ENCODE assay signal across 8 mouse cellular contexts in the genomic region with DNA sequence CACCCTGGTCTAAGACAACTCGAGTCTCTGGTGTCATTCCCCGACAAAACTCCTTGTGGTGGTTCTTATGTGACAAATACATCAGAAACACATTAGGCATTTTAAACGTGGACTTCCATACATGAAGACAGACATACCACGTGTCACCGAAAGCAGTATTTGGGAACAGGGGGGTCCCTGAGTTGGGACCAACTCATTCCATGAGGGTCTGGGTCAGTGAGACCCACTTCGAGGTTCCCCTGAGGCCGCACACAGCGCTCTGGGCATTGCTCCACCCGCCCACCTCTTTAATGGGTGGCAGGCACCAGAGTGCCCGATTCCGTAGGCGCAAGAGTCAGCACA. TPM values are rescaled to one million over a fixed set of nuclear protein-coding genes. Genes with fewer than 3 reads are reported as not detected.
DNase-seq lines count a peak whose midpoint lies in the region; ATAC-seq and TF ChIP-seq lines count a peak whose summit lies in the region.

No protein-coding gene starts in this region.

- H3K36me3 ChIP-seq in embryonic facial prominence, embryonic 11.5 days (replicated peaks; ENCODE audit: control insufficient read depth, insufficient read depth, low read depth, low read length), result no peaks in the 10 kb centered on the region
- H3K36me3 ChIP-seq in hindbrain, embryonic 16.5 days (ENCODE audit: control insufficient read depth, insufficient read depth, low read length), result no peaks in the 10 kb centered on the region
- no peaks in the 10 kb centered on the region for H3K36me3 ChIP-seq in midbrain, postnatal 0 days (ENCODE audit: insufficient read depth, low read length)

- WGBS in embryonic facial prominence, embryonic 11.5 days, result 1% methylated on average over 12 of the region's 12 CpGs
- WGBS in hindbrain, embryonic 16.5 days, result under 1% methylated on average over 12 of the region's 12 CpGs
- WGBS in midbrain, postnatal 0 days, result under 1% methylated on average over 12 of the region's 12 CpGs

- peak overlapping the region; percentile 86 for H3K4me3 ChIP-seq in layer of hippocampus, adult 2 months
- H3K4me3 ChIP-seq in embryonic facial prominence, embryonic 11.5 days (ENCODE audit: low read depth, low read length), result peak overlapping the region; percentile 72
- peak overlapping the region; percentile 73 for H3K4me3 ChIP-seq in hindbrain, embryonic 16.5 days (ENCODE audit: low read length)
- H3K4me3 ChIP-seq in midbrain, postnatal 0 days (ENCODE audit: low read depth, low read length), result peak overlapping the region; percentile 88

- intact Hi-C loops in left cerebral cortex, postnatal 4 days (cut with DNase I), result no loop called here

- no peak for DNase-seq in layer of hippocampus, adult 2 months (ENCODE audit: low spot score in 2 of 2)
- DNase-seq in layer of hippocampus, postnatal 36 days, result no peak
- DNase-seq in embryonic facial prominence, embryonic 11.5 days (ENCODE audit: low spot score), result no peak
- DNase-seq in midbrain, postnatal 0 days (ENCODE audit: low spot score), result no peak
- DNase-seq in embryo, embryonic 11 days, result no peak
- no peak for DNase-seq in left cerebral cortex, postnatal 4 days

- ATAC-seq in embryonic facial prominence, embryonic 11.5 days (replicated peaks; ENCODE audit: insufficient number of reproducible peaks, low FRiP score, low TSS enrichment, low read depth), result no peak
- ATAC-seq in hindbrain, embryonic 16.5 days, result peak; percentile 7; the same call in 1 of the 2 replicates
- ATAC-seq in midbrain, postnatal 0 days (ENCODE audit: low FRiP score), result peak; percentile 14; the same call in 1 of the 2 replicates
- no peak for ATAC-seq in granulocyte monocyte progenitor cell, adult 5-6 weeks (replicated peaks; ENCODE audit: poor library complexity, severe bottlenecking)

- peak overlapping the region; percentile 91; the same call in 1 of the 2 replicates for H3K27ac ChIP-seq in layer of hippocampus, adult 2 months
- H3K27ac ChIP-seq in embryonic facial prominence, embryonic 11.5 days (replicated peaks; ENCODE audit: low read depth, low read length), result peak overlapping the region; percentile 91
- H3K27ac ChIP-seq in hindbrain, embryonic 16.5 days (ENCODE audit: low read depth, low read length), result peak overlapping the region; percentile 87
- H3K27ac ChIP-seq in midbrain, postnatal 0 days (ENCODE audit: low read depth, low read length), result peak overlapping the region; percentile 72

- no peak for TF ChIP-seq CTCF in layer of hippocampus, adult 2 months (conservative IDR thresholded peaks at IDR 0.05)
- TF ChIP-seq CTCF in midbrain, postnatal 0 days (IDR thresholded peaks at IDR 0.05), result no peak

- H3K9ac ChIP-seq in embryonic facial prominence, embryonic 11.5 days (replicated peaks; ENCODE audit: low read length), result peak overlapping the region; percentile 82
- peak overlapping the region; percentile 89 for H3K9ac ChIP-seq in hindbrain, embryonic 16.5 days (ENCODE audit: low read depth, low read length)
- H3K9ac ChIP-seq in midbrain, postnatal 0 days (replicated peaks; ENCODE audit: low read length, poor library complexity, severe bottlenecking), result peak overlapping the region; percentile 87

- H3K27me3 ChIP-seq in embryonic facial prominence, embryonic 11.5 days (ENCODE audit: control insufficient read depth, insufficient read depth, low read length), result no peaks in the 10 kb centered on the region
- peaks cover 10% of the 10 kb centered on the region for H3K27me3 ChIP-seq in hindbrain, embryonic 16.5 days (replicated peaks; ENCODE audit: control insufficient read depth, insufficient read depth, low read length)
- H3K27me3 ChIP-seq in midbrain, postnatal 0 days (ENCODE audit: insufficient read depth, low read length), result peaks cover 25% of the 10 kb centered on the region

- peak overlapping the region; percentile 93 for H3K4me2 ChIP-seq in embryonic facial prominence, embryonic 11.5 days (ENCODE audit: low read depth, low read length)
- H3K4me2 ChIP-seq in hindbrain, embryonic 16.5 days (ENCODE audit: low read length), result peak overlapping the region; percentile 84
- H3K4me2 ChIP-seq in midbrain, postnatal 0 days (ENCODE audit: low read depth, low read length, poor library complexity, severe bottlenecking), result peak overlapping the region; percentile 97

- H3K4me1 ChIP-seq in embryonic facial prominence, embryonic 11.5 days (ENCODE audit: control insufficient read depth, insufficient read depth, low read length), result peaks cover 2% of the 10 kb centered on the region; the same call in 1 of the 2 replicates
- peaks cover 16% of the 10 kb centered on the region for H3K4me1 ChIP-seq in hindbrain, embryonic 16.5 days (ENCODE audit: control insufficient read depth, insufficient read depth, low read depth, low read length)
- H3K4me1 ChIP-seq in midbrain, postnatal 0 days (ENCODE audit: insufficient read depth, low read length), result peaks cover 3% of the 10 kb centered on the region; the same call in 1 of the 2 replicates

- no peaks in the 10 kb centered on the region for H3K9me3 ChIP-seq in embryonic facial prominence, embryonic 11.5 days (replicated peaks; ENCODE audit: control insufficient read depth, low read length)
- H3K9me3 ChIP-seq in hindbrain, embryonic 16.5 days (ENCODE audit: control insufficient read depth, low read length), result no peaks in the 10 kb centered on the region
- H3K9me3 ChIP-seq in midbrain, postnatal 0 days (ENCODE audit: low read length), result no peaks in the 10 kb centered on the region

RNA-seq across cellular contexts. Expression of a gene that starts 1.3 kb away (rescaled TPM):
- 10 to 100 TPM; 43.9 to 45.4 TPM for total RNA-seq in layer of hippocampus, adult 2 months (2021)
- total RNA-seq in layer of hippocampus, postnatal 36 days (2021), result 10 to 100 TPM; 41.0 to 49.1 TPM
- polyA plus RNA-seq in embryonic facial prominence, embryonic 11.5 days (2014; fragmentation: Nextera tagmentation; extraction: Ambion mirVana), result 24.9 and 27.4 TPM in 2 replicates
- 15.3 and 17.3 TPM in 2 replicates for polyA plus RNA-seq in hindbrain, embryonic 16.5 days (2015; fragmentation: Nextera tagmentation; extraction: Ambion mirVana)
- total RNA-seq in midbrain, postnatal 0 days (2014; rRNA removed), result 27.8 and 29.9 TPM in 2 replicates
- 6.8 and 7.9 TPM in 2 replicates for polyA plus RNA-seq in midbrain, postnatal 0 days (2015; fragmentation: Nextera tagmentation; extraction: Ambion mirVana)
- total RNA-seq in left cerebral cortex, postnatal 4 days (2021), result 10 to 100 TPM; 37.5 to 40.9 TPM
- 9.1 and 14.0 TPM in 2 replicates for total RNA-seq in granulocyte monocyte progenitor cell, adult 5-6 weeks (2014; fragmentation: Nextera tagmentation)
- total RNA-seq in granulocyte monocyte progenitor cell, adult 5-6 weeks (2017), result 6.6 and 7.7 TPM in 2 replicates

Comparison
In these comparisons a context has a peak if more than half of its experiments do, and no peak if none do; other contexts are left out.
1. ATAC-seq: peak in hindbrain, embryonic 16.5 days (single experiment) and midbrain, postnatal 0 days (single experiment); none in embryonic facial prominence, embryonic 11.5 days (single experiment) and granulocyte monocyte progenitor cell, adult 5-6 weeks (single experiment).
2. Peak in every context shown above with its lines, with median percentiles within 50 percentile points of each other: H3K27ac ChIP-seq, H3K4me3 ChIP-seq, H3K4me2 ChIP-seq and H3K9ac ChIP-seq.